Mouse (Mus musculus) myocyte (in vitro differentiated cells): ENCODE results near the gene 4930522H14Rik.
A peak's percentile ranks its signal among the peaks of the same experiment; 100 is the strongest.

Source experiments
- CEBPB ChIP-seq: IDR thresholded peaks from 2 replicates; pipeline ENCODE4 v1.6.1; 2011; ENCODE audit warnings: mild to moderate bottlenecking, moderate library complexity; ENCODE audit not compliant: poor library complexity, insufficient read depth, severe bottlenecking
- E2F4 ChIP-seq: IDR thresholded peaks from one replicate; pipeline ENCODE4 v1.6.1; 2011; ENCODE audit warnings: mild to moderate bottlenecking, control low read depth, moderate library complexity; ENCODE audit not compliant: insufficient read depth
- MAX ChIP-seq: IDR thresholded peaks from one replicate; pipeline ENCODE4 v1.6.1; 2011; ENCODE audit warnings: low read depth, mild to moderate bottlenecking, control low read depth
- MYOD1 ChIP-seq, 3 experiments: IDR thresholded peaks; one replicate each; pipeline ENCODE4 v1.6.1; 2011; ENCODE audit warnings: control low read depth in 2 of 3, low read depth in 2 of 3, mild to moderate bottlenecking in 2 of 3, moderate library complexity in 1 of 3; ENCODE audit not compliant: insufficient read length in 2 of 3, control insufficient read depth in 1 of 3
- MYOG ChIP-seq, 3 experiments: IDR thresholded peaks; one replicate each; pipeline ENCODE4 v1.6.1; 2011; ENCODE audit warnings: control low read depth in 2 of 3, low read depth in 2 of 3, mild to moderate bottlenecking in 2 of 3; ENCODE audit not compliant: insufficient read length in 2 of 3, control insufficient read depth in 1 of 3, insufficient read depth in 1 of 3
- POLR2A ChIP-seq: IDR thresholded peaks from one replicate; pipeline ENCODE4 v1.6.1; 2011; ENCODE audit warnings: low read depth, mild to moderate bottlenecking, control low read depth, moderate library complexity; ENCODE audit not compliant: insufficient read length
- POLR2AphosphoS2 ChIP-seq: IDR thresholded peaks from one replicate; pipeline ENCODE4 v1.6.1; 2011; ENCODE audit warnings: low read depth, control low read depth; ENCODE audit not compliant: insufficient read length
- REST ChIP-seq: IDR thresholded peaks from one replicate; pipeline ENCODE4 v1.6.1; 2011; ENCODE audit warnings: mild to moderate bottlenecking, control low read depth, moderate library complexity; ENCODE audit not compliant: insufficient read depth, insufficient read length
- SRF ChIP-seq: IDR thresholded peaks from one replicate; pipeline ENCODE4 v1.6.1; 2011; ENCODE audit warnings: low read depth; ENCODE audit not compliant: control insufficient read depth, insufficient read length
- TCF12 ChIP-seq: IDR thresholded peaks from one replicate; pipeline ENCODE4 v1.6.1; 2011; ENCODE audit warnings: mild to moderate bottlenecking, control low read depth; ENCODE audit not compliant: poor library complexity, insufficient read depth, severe bottlenecking
- TCF3 ChIP-seq: IDR thresholded peaks from one replicate; pipeline ENCODE4 v1.6.1; 2011; ENCODE audit warnings: low read depth, control low read depth; ENCODE audit not compliant: insufficient read length
- USF1 ChIP-seq: IDR thresholded peaks from one replicate; pipeline ENCODE4 v1.6.1; 2011; ENCODE audit warnings: low read depth, mild to moderate bottlenecking, control low read depth, moderate library complexity

DNA sequence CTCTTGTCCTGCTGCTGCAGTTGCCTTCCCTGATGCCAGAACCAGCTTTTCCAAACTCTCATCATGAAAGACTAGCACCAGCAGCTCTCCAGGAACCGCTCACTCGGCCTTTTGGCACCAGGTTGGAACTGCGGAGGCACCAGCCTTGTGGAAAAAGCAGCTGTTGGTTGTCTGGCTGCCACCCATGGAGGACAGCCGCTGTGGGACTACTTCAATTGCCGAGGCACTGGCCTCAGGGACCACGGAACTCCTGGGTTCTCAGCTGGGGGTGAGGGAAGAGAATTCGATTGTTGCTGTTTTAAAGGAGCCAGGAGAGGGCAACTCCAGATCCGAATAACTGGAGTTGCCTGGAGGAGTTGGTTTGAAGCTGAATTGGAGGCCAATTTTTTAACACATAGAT, 43.2 kb upstream of the 4930522H14Rik start:
- TF ChIP-seq USF1 (no peak), E2F4 (no peak), MAX (no peak), POLR2A (no peak), CEBPB (no peak), TCF12 (no peak), SRF (no peak), POLR2AphosphoS2 (no peak), MYOG (IDR thresholded peaks at IDR 0.05; ENCODE audit: control insufficient read depth in 1 of 3, insufficient read depth in 1 of 3, insufficient read length in 2 of 3, low read depth in 2 of 3) (peak in 1 of 3 experiments; percentile 41), MYOD1 (IDR thresholded peaks at IDR 0.05; ENCODE audit: control insufficient read depth in 1 of 3, insufficient read length in 2 of 3, low read depth in 2 of 3) (peak in 2 of 3 experiments; percentile 7 to 41), REST (no peak), TCF3 (no peak)
